Mouse (Mus musculus): ENCODE measurements around the gene Phc2. TPM values are rescaled to one million over a fixed set of nuclear protein-coding genes. Genes with fewer than 3 reads are reported as not detected.
A peak's percentile ranks its signal among the peaks of the same experiment; 100 is the strongest.
"Not testable (repeated sequence)": the region's sequence is repeated elsewhere in the genome, so short reads cannot be mapped to it uniquely, and the experiment has no call there.

Gene Phc2
- polyA plus RNA-seq, 1 experiment from 2014 or later, result 40.7 TPM

DNA sequence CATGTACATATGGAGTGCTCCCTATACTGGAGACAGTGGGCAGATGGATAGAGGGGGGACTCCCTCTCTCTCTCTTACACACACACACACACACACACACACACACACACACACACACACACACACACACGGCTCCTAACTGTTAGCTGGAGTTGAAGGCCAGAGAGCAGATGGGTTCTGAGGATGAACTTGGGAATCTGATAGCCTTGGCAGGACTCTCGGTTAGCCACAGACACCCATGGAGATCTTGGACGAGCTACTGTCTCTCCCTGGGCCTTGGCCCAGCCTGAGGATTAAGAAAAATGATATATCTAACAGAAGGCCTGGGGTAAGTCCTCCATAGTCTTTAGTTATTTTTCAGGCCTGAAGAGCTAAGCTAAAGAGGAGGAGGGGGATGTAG, 3.0 kb upstream of the Phc2 start:
- Histone ChIP-seq H3K4me1 (peaks cover 33% of the 10 kb centered on the region), H3K9me3 (no peaks in the 10 kb centered on the region), H3K27ac (no peak overlapping the region), H3K4me3 (no peak overlapping the region), H3K9ac (no peak overlapping the region), H3K4me2 (no peak overlapping the region), H3K27me3 (no peaks in the 10 kb centered on the region), H3K36me3 (no peaks in the 10 kb centered on the region)
- ATAC-seq (ENCODE audit: insufficient number of reproducible peaks, low FRiP score, low TSS enrichment, low read depth), result no peak
- 50% methylated on average over 3 of the region's 3 CpGs for WGBS

DNA sequence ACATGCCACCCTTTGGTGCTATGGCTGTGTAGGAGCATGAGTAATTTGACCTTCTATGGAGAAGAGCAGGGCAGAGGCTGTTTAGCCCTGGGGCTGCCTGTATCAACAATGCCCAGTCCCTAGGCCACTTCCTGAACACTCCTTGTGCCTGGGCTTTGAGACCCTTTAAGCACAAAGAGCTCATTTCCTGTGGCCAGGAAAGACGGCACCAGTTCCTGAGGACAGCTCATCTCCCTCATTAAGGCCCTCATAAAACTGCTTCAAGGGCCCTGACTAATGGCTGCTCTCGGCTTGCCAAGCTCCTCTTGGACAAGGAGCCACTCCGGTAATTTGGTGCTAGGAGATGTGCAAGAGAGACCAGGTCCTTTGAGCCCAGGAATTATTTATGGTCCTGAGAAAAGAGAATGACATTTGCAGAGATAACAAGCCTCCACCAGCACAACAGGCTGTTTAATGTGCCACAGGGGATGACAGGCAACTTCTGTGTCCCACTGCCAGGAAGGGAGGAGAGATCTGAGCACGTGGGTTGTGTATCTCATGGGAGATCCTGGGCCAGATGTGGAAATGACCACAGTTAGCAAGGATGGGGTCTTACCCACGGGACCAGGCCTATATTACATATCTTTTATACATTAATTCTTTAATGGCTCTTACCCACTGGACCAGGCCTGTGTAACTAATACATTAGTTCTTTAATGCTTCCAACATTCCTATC, 1.8 kb upstream of the Phc2 start:
- H3K4me3 ChIP-seq, result no peak overlapping the region
- ATAC-seq (ENCODE audit: insufficient number of reproducible peaks, low FRiP score, low TSS enrichment, low read depth), result no peak
- no peaks in the 10 kb centered on the region for H3K36me3 ChIP-seq
- H3K4me1 ChIP-seq, result peaks cover 34% of the 10 kb centered on the region
- H3K27ac ChIP-seq, result 0 out of 2 replicates have a peak overlapping the region, but pooled peaks have one; percentile 17
- H3K9ac ChIP-seq, result no peak overlapping the region
- H3K4me2 ChIP-seq, result no peak overlapping the region
- H3K9me3 ChIP-seq, result no peaks in the 10 kb centered on the region
- H3K27me3 ChIP-seq, result no peaks in the 10 kb centered on the region
- 24% methylated on average over 5 of the region's 5 CpGs for WGBS

DNA sequence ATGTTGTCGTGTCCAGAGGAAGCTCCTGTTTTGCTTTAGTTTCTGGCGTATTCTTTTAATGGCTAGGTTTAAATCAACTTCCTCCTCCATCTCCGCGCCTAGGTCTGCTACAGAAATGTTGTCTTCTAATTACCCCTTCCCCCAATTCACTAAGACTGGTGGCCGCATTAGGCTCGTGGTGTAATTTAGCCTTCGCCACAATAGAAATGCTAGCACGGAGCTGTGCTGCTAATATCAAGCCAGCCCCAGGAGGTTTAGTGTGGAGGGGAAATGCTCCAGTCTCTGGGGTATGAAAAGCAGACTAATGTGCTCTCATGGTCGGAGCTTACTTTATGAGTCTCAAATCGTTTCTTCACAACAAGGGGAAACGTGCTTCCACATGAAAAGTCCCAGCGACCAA, 944 bp downstream of the Phc2 start:
- peak overlapping the region; percentile 86 for H3K27ac ChIP-seq
- H3K4me1 ChIP-seq, result peaks cover 31% of the 10 kb centered on the region
- peak overlapping the region; percentile 78 for H3K4me3 ChIP-seq
- WGBS, result 2% methylated on average over 12 of the region's 12 CpGs
- H3K9ac ChIP-seq, result peak overlapping the region; percentile 75
- H3K36me3 ChIP-seq, result no peaks in the 10 kb centered on the region
- H3K9me3 ChIP-seq, result no peaks in the 10 kb centered on the region
- H3K4me2 ChIP-seq, result peak overlapping the region; percentile 96
- no peaks in the 10 kb centered on the region for H3K27me3 ChIP-seq
- no peak for ATAC-seq (ENCODE audit: insufficient number of reproducible peaks, low FRiP score, low TSS enrichment, low read depth)

DNA sequence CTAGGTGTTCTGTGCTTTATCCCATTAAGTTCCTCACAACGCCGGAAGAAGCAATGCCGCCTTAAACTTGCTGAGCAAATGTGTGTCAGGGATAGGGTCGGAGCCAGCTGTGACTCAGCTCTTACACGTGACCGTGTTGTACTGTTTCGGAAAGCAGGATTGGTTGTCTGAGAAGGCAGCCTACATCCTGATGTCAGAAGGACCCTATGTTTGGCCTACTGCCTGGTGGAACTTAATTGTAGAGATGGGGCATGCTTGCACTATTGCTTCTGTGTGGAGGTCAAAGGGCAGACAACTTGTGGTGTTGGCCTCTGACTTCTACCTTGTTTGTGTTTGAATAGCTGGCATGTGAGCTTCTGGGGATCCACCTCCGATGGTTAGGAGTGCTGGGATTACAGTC, 5.7 kb downstream of the Phc2 start:
- H3K4me1 ChIP-seq, result peaks cover 16% of the 10 kb centered on the region
- no peak overlapping the region for H3K9ac ChIP-seq
- WGBS, result 88% methylated on average over 8 of the region's 8 CpGs
- no peak overlapping the region for H3K4me2 ChIP-seq
- ATAC-seq (ENCODE audit: insufficient number of reproducible peaks, low FRiP score, low TSS enrichment, low read depth), result no peak
- no peaks in the 10 kb centered on the region for H3K27me3 ChIP-seq
- no peak overlapping the region for H3K27ac ChIP-seq
- H3K9me3 ChIP-seq, result no peaks in the 10 kb centered on the region
- no peak overlapping the region for H3K4me3 ChIP-seq
- no peaks in the 10 kb centered on the region for H3K36me3 ChIP-seq

- H3K4me1 ChIP-seq, result peaks cover 7% of the 10 kb centered on the region; the same call in 1 of the 2 replicates
- no peak overlapping the region for H3K4me2 ChIP-seq
- no peak overlapping the region for H3K27ac ChIP-seq
- no peak for ATAC-seq (ENCODE audit: insufficient number of reproducible peaks, low FRiP score, low TSS enrichment, low read depth)
- 70% methylated on average over 8 of the region's 8 CpGs for WGBS
- no peak overlapping the region for H3K4me3 ChIP-seq
- H3K36me3 ChIP-seq, result no peaks in the 10 kb centered on the region
- no peaks in the 10 kb centered on the region for H3K27me3 ChIP-seq
- no peak overlapping the region for H3K9ac ChIP-seq
- no peaks in the 10 kb centered on the region for H3K9me3 ChIP-seq
Observed at GRCm38 (mm10) chr4:128661063-128661462, 6.6 kb downstream of the Phc2 start.

- Histone ChIP-seq H3K36me3 (no peaks in the 10 kb centered on the region), H3K4me2 (no peak overlapping the region), H3K4me1 (peaks cover 2% of the 10 kb centered on the region; the same call in 1 of the 2 replicates), H3K27me3 (no peaks in the 10 kb centered on the region), H3K4me3 (no peak overlapping the region), H3K27ac (no peak overlapping the region), H3K9me3 (no peaks in the 10 kb centered on the region), H3K9ac (no peak overlapping the region)
- 67% methylated on average over 3 of the region's 3 CpGs for WGBS
- ATAC-seq (ENCODE audit: insufficient number of reproducible peaks, low FRiP score, low TSS enrichment, low read depth), result no peak
Observed at GRCm38 (mm10) chr4:128664002-128664401, 9.5 kb downstream of the Phc2 start.

DNA sequence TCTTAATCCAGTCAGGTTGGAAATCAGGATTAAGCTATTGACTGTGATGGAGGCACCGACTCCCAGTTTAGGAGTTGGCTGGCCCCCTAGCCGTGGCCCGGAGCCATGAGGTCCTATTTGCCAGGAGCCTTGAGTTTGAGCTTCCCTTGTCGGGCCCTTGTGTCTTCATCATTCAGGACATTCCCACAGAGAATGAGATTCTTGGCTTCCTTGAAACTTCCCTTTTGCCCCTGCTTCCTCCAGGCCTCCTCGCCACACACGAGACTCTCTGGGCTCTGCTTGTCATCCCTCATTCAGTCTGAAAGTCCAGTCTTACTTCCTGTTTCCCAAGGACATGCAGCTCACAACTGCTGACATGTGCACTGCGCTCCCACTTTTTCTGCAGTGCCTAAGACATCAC, 11.9 kb downstream of the Phc2 start:
- not testable (repeated sequence) for H3K9me3 ChIP-seq; H3K9ac ChIP-seq; H3K4me2 ChIP-seq; ATAC-seq (ENCODE audit: insufficient number of reproducible peaks, low FRiP score, low TSS enrichment, low read depth); H3K36me3 ChIP-seq; H3K27ac ChIP-seq; H3K4me3 ChIP-seq; H3K27me3 ChIP-seq
- H3K4me1 ChIP-seq, result peaks cover 10% of the 10 kb centered on the region
- WGBS, result 54% methylated on average over 7 of the region's 7 CpGs

- not testable (repeated sequence) for H3K27me3 ChIP-seq; H3K36me3 ChIP-seq; H3K9ac ChIP-seq; H3K27ac ChIP-seq; H3K4me2 ChIP-seq; H3K9me3 ChIP-seq; ATAC-seq (ENCODE audit: insufficient number of reproducible peaks, low FRiP score, low TSS enrichment, low read depth); H3K4me3 ChIP-seq
- WGBS, result 56% methylated on average over 4 of the region's 4 CpGs
- H3K4me1 ChIP-seq, result peaks cover 10% of the 10 kb centered on the region
Observed at GRCm38 (mm10) chr4:128667195-128667594, 12.7 kb downstream of the Phc2 start.

- Histone ChIP-seq H3K9me3 (no peaks in the 10 kb centered on the region), H3K4me3 (no peak overlapping the region), H3K27me3 (no peaks in the 10 kb centered on the region), H3K27ac (no peak overlapping the region), H3K4me1 (peaks cover 10% of the 10 kb centered on the region), H3K36me3 (no peaks in the 10 kb centered on the region), H3K9ac (no peak overlapping the region), H3K4me2 (no peak overlapping the region)
- no peak for ATAC-seq (ENCODE audit: insufficient number of reproducible peaks, low FRiP score, low TSS enrichment, low read depth)
- 78% methylated on average over 6 of the region's 6 CpGs for WGBS
Observed at GRCm38 (mm10) chr4:128669229-128669628, 14.7 kb downstream of the Phc2 start.

DNA sequence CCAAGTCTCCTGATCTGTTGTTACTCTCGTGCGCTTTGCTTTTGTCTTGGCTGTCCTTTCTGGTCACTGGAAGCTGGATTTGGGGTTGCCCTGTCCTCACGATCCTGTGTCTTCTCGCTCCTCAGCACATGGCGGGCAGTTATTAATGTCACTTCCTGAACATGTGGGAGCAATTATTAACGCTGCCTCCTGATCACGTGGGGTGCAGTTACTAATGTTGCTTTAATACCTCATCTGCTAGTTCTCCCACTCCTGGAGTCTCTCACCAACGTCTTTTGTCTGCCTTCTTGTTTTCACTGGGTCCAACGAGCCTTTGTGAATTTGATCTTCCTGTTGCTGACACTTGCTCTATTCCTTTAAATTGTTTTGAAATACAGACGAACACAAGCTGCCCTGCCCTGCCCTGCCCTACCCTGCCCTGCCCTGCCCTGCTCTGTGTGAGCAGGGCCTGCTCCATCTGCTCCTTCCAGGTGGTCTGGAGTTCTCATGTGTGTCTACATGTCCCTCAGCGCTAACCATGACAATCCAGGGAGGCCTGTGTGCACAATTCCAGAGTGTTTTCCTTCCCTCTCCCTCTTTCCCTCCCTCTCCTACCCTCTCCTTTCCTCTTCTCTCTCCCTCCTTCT, 16.2 kb downstream of the Phc2 start:
- WGBS, result 14% methylated on average over 11 of the region's 11 CpGs
- no peaks in the 10 kb centered on the region for H3K27me3 ChIP-seq
- no peak overlapping the region for H3K4me3 ChIP-seq
- H3K4me1 ChIP-seq, result peaks cover 10% of the 10 kb centered on the region
- H3K36me3 ChIP-seq, result no peaks in the 10 kb centered on the region
- no peak overlapping the region for H3K9ac ChIP-seq
- no peak for ATAC-seq (ENCODE audit: insufficient number of reproducible peaks, low FRiP score, low TSS enrichment, low read depth)
- H3K9me3 ChIP-seq, result no peaks in the 10 kb centered on the region
- peak overlapping the region; percentile 4; the same call in 1 of the 2 replicates for H3K4me2 ChIP-seq
- peak overlapping the region; percentile 78 for H3K27ac ChIP-seq

GRCm38 (mm10) chr4:128672494-128672893, 18.0 kb downstream of the Phc2 start:
- Histone ChIP-seq H3K4me3 (no peak overlapping the region), H3K4me2 (no peak overlapping the region), H3K9me3 (no peaks in the 10 kb centered on the region), H3K36me3 (no peaks in the 10 kb centered on the region), H3K4me1 (peaks cover 8% of the 10 kb centered on the region), H3K27me3 (no peaks in the 10 kb centered on the region), H3K27ac (no peak overlapping the region), H3K9ac (no peak overlapping the region)
- no peak for ATAC-seq (ENCODE audit: insufficient number of reproducible peaks, low FRiP score, low TSS enrichment, low read depth)
- WGBS, result 96% methylated on average over 4 of the region's 4 CpGs

DNA sequence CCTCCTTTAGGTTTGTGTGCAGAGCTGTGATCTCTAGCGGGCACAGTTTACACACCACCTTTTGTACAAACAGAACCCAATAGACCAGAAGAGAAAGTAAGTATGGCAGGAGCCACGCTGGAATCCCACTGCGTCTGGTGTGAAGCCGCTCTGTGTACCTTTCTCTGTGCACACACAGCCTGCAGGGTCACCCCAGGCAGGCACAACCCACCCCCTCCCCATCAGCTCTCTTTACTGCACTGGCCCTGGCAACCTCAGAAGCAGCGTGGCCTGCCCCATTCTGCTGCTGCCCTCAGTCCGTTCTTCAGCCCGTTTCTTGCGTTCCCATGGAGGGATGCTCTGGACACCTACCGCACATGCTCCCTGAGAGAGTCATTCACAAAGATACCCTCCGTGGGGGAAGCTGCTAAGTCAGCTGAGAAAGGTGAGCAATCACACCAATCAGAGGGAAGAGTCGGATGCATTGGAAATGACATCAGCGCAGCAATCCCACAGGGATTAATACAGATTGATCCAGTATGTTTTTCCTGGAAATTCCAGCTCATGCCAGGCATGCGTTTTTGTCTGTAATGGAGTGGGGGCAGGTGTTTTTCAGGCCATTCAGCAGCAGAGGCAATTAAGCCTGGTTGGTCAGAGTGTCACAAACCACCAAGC, 24.2 kb downstream of the Phc2 start:
- WGBS, result 43% methylated on average over 13 of the region's 13 CpGs
- Histone ChIP-seq H3K4me1 (peaks cover 11% of the 10 kb centered on the region), H3K36me3 (no peaks in the 10 kb centered on the region), H3K27ac (no peak overlapping the region), H3K4me3 (no peak overlapping the region), H3K4me2 (no peak overlapping the region), H3K27me3 (no peaks in the 10 kb centered on the region), H3K9me3 (no peaks in the 10 kb centered on the region), H3K9ac (no peak overlapping the region)
- no peak for ATAC-seq (ENCODE audit: insufficient number of reproducible peaks, low FRiP score, low TSS enrichment, low read depth)
